8 mouse cellular contexts compared by ENCODE assay signal in the genomic region with DNA sequence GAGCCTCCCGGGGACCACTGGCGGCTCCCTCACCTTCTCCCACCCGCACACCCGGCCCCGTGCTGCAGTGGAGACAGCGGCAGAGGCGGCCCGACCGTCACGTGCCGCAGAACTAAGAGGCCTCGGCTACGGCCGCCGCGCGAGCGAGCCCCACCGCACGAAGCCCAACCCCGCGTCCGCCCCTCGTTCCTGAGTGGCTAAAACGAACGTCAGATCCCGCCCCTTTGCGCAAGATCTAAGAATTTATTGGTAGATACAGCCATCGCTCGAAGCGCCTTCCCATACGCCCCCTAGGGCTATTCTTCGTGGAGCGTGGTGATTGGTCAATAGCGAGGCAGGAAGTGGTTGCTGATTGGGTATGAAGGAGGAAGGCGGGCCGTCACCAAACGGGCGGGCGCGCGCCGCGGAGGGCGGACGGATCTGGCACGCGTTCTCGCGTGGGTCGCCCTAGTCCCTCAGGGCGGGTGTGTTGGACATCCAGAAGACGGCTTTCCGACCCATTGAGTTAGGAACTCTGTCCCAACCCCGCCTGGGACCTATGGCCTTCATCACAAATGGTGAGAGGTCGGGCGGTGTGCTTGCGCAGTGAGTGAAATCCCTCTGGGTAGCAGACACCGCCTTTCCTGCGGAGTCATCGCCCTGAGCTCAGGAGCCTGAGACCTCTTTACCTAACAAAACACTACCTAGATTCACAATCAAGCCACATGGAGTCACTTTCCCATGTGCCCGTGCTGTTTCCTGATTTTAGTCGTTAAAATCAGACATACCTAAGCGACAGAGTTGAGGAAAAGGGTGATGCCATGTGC. TPM values are rescaled to one million over a fixed set of nuclear protein-coding genes. Genes with fewer than 3 reads are reported as not detected.
A peak's percentile ranks its signal among the peaks of the same experiment; 100 is the strongest.
DNase-seq lines count a peak whose midpoint lies in the region; ATAC-seq lines count a peak whose summit lies in the region.

A gene (minus strand): TSS at position 178 of the 806 bp plus-strand sequence.

- peak within 1 kb of the TSS; percentile 99 for H3K9ac ChIP-seq in intestine, embryonic 14.5 days (ENCODE audit: low read length)

- no peaks in the 10 kb centered on the region for H3K36me3 ChIP-seq in intestine, embryonic 14.5 days (ENCODE audit: control insufficient read depth, insufficient read depth, low read length)

- H3K4me3 ChIP-seq in intestine, embryonic 14.5 days (ENCODE audit: low read depth, low read length) = peak within 1 kb of the TSS; percentile 98

- H3K4me1 ChIP-seq in intestine, embryonic 14.5 days (replicated peaks; ENCODE audit: control insufficient read depth, insufficient read depth, low read length) = peaks cover 20% of the 10 kb centered on the region

- H3K27ac ChIP-seq in intestine, embryonic 14.5 days (ENCODE audit: low read depth) = peak within 1 kb of the TSS; percentile 92

- H3K9me3 ChIP-seq in intestine, embryonic 14.5 days (ENCODE audit: control insufficient read depth, low read length) = no peaks in the 10 kb centered on the region

- DNase-seq in adrenal gland, adult 18-20 months (ENCODE audit: low spot score in 2 of 2) = peak; percentile 94 to 97
- peak; percentile 100 for DNase-seq in embryo, embryonic 11 days
- DNase-seq in gastrocnemius, postnatal 25 days = peak; percentile 97
- peak; percentile 98 for DNase-seq in intestine, embryonic 14.5 days (ENCODE audit: low spot score)
- peak; percentile 99 to 100 for DNase-seq in left cerebral cortex, postnatal 14 days (ENCODE audit: low spot score in 2 of 2)
- peak; percentile 100 for DNase-seq in mesoderm, embryonic 11.5 days (ENCODE audit: low read depth, low spot score)
- peak; percentile 98 to 99 for DNase-seq in right cerebral cortex, postnatal 36 days (ENCODE audit: low spot score in 2 of 2)
- peak; percentile 99 for DNase-seq in yolk sac, embryonic 10.5 days (ENCODE audit: low spot score)

- H3K4me2 ChIP-seq in intestine, embryonic 14.5 days (ENCODE audit: low read length) = peak within 1 kb of the TSS; percentile 54

- intact Hi-C loops in left cerebral cortex, postnatal 14 days (cut with DNase I) = loop anchor here (5.0 kb wide), 1 partner anchor 37 kb away; no protein-coding TSS in a partner anchor

- no peaks in the 10 kb centered on the region for H3K27me3 ChIP-seq in intestine, embryonic 14.5 days (replicated peaks; ENCODE audit: control insufficient read depth, insufficient read depth, low read length)

- under 1% methylated on average over 64 of the region's 64 CpGs for WGBS in intestine, embryonic 14.5 days

- peak; percentile 98 for ATAC-seq in intestine, embryonic 14.5 days (replicated peaks; ENCODE audit: low FRiP score, low TSS enrichment, low read depth)

RNA-seq across cellular contexts. Expression of the gene that starts here (rescaled TPM):
- total RNA-seq in adrenal gland, adult 18-20 months (2021) = 100 to 1,000 TPM; 431 to 540 TPM
- total RNA-seq in gastrocnemius, postnatal 25 days (2021) = 100 to 1,000 TPM in 1 of 2 experiments, 10 to 100 TPM in 1; 98.6 to 108 TPM
- polyA plus RNA-seq in intestine, embryonic 14.5 days (2014; fragmentation: Nextera tagmentation; extraction: Ambion mirVana) = 246 and 259 TPM in 2 replicates
- total RNA-seq in left cerebral cortex, postnatal 14 days (2021) = 100 to 1,000 TPM; 404 to 407 TPM

Comparison
In these comparisons a context has a peak if more than half of its experiments do, and no peak if none do; other contexts are left out.
1. Peak in every context shown above with its lines: DNase-seq, ATAC-seq, H3K4me3 ChIP-seq and H3K27ac ChIP-seq.